Comparison of ENCODE assay signal across 23 mouse cellular contexts in genomic region chr10:53437724-53438123, GRCm38 (mm10). TPM values are rescaled to one million over a fixed set of nuclear protein-coding genes. Genes with fewer than 3 reads are reported as not detected.
A peak's percentile ranks its signal among the peaks of the same experiment; 100 is the strongest.
DNase-seq lines count a peak whose midpoint lies in the region; TF ChIP-seq lines count a peak whose summit lies in the region.
"Had no signal": no experiment of that assay in that cellular context is flagged by ENCODE, and none has a peak within 500 bp of the region (broad histone marks: within the 10 kb centered on the region; RNA-seq: fewer than 3 reads in every experiment).

No protein-coding gene starts in this region.

- H3K4me1 ChIP-seq in heart, embryonic 10.5 days: peaks cover 17% of the 10 kb centered on the region
- H3K4me1 ChIP-seq in brown adipose tissue, adult 24 weeks (ENCODE audit: control insufficient read depth, insufficient read depth, insufficient read length, low read length): peaks cover 23% of the 10 kb centered on the region

- intact Hi-C loops in gastrocnemius, adult 2 months (cut with DNase I): no loop called here

- no peak for DNase-seq in gastrocnemius, adult 2 months
- DNase-seq in gastrocnemius, postnatal 4 days (ENCODE audit: low spot score in 2 of 2): no peak
- DNase-seq in heart, adult 9 months (ENCODE audit: low spot score in 2 of 2): peak; percentile 24 to 64
- no peak for DNase-seq in heart, embryonic 10.5 days (ENCODE audit: low spot score)
- peak; percentile 26 for DNase-seq in kidney, adult 9 months
- DNase-seq in kidney, adult 18-20 months: no peak
- DNase-seq: adrenal gland, adult 8-10 months; adrenal gland, postnatal 36 days; B cell, adult 2 months; cerebellum, adult 11 months; cerebellum, adult 8-10 months; cerebellum, postnatal 14 days; embryo, embryonic 11 days; gastrocnemius, postnatal 36 days; heart, postnatal 14 days had no signal

- 78% methylated on average over 4 of the region's 4 CpGs for WGBS in heart, embryonic 10.5 days

- no peak for TF ChIP-seq CTCF in gastrocnemius, adult 2 months (IDR thresholded peaks at IDR 0.05)

- H3K4me3 ChIP-seq in gastrocnemius, adult 2 months: no peak overlapping the region
- no peak overlapping the region for H3K4me3 ChIP-seq in heart, embryonic 10.5 days
- no peak overlapping the region for H3K4me3 ChIP-seq in brown adipose tissue, adult 24 weeks (ENCODE audit: insufficient read depth, low read depth, low read length)
- H3K4me3 ChIP-seq: embryonic facial prominence, embryonic 15.5 days; erythroblast, embryonic 14.5 days; forebrain, embryonic 10.5 days; heart, embryonic 13.5 days; hindbrain, embryonic 13.5 days had no signal

- H3K27me3 ChIP-seq in heart, embryonic 10.5 days (ENCODE audit: insufficient read depth, poor library complexity, severe bottlenecking): no peaks in the 10 kb centered on the region
- H3K27me3 ChIP-seq: embryonic facial prominence, embryonic 15.5 days; heart, embryonic 13.5 days; hindbrain, embryonic 13.5 days had no signal

- peak overlapping the region; percentile 56 for H3K27ac ChIP-seq in gastrocnemius, adult 2 months
- H3K27ac ChIP-seq in heart, embryonic 10.5 days: no peak overlapping the region
- H3K27ac ChIP-seq in brown adipose tissue, adult 24 weeks (replicated peaks; ENCODE audit: low read depth, low read length): peak overlapping the region; percentile 85
- H3K27ac ChIP-seq: embryonic facial prominence, embryonic 15.5 days; forebrain, embryonic 10.5 days; heart, embryonic 13.5 days; hindbrain, embryonic 13.5 days; hindbrain, postnatal 0 days had no signal

- no peaks in the 10 kb centered on the region for H3K9me3 ChIP-seq in heart, embryonic 10.5 days
- H3K9me3 ChIP-seq: embryonic facial prominence, embryonic 15.5 days; forebrain, embryonic 10.5 days; G1E; heart, embryonic 13.5 days; hindbrain, embryonic 13.5 days had no signal

- no peaks in the 10 kb centered on the region for H3K36me3 ChIP-seq in heart, embryonic 10.5 days
- H3K36me3 ChIP-seq: embryonic facial prominence, embryonic 15.5 days; forebrain, embryonic 10.5 days; G1E; heart, embryonic 13.5 days; hindbrain, embryonic 13.5 days had no signal

RNA-seq across cellular contexts. Expression of gene Cep85l, which starts 58.0 kb away (rescaled TPM):
- 10 to 100 TPM; 45.6 to 62.4 TPM for total RNA-seq in gastrocnemius, adult 2 months (2021)
- total RNA-seq in gastrocnemius, postnatal 4 days (2021): 10 to 100 TPM; 35.9 to 43.5 TPM
- polyA plus RNA-seq in heart, embryonic 10.5 days (2016; fragmentation: Nextera tagmentation; extraction: Ambion mirVana): 3.1 and 4.4 TPM in 2 replicates
- 5.7 and 7.8 TPM in 2 replicates for polyA plus RNA-seq in brown adipose tissue, adult 24 weeks (2012; ENCODE audit: insufficient read depth, insufficient read length, missing spikeins)
- polyA plus RNA-seq: G1E had no signal

Comparison
In these comparisons a context has a peak if more than half of its experiments do, and no peak if none do; other contexts are left out.
1. DNase-seq: peak in heart, adult 9 months (2 of 2) and kidney, adult 9 months (single experiment); none in gastrocnemius, adult 2 months (single experiment), gastrocnemius, postnatal 4 days (0 of 2), heart, embryonic 10.5 days (single experiment) and kidney, adult 18-20 months (single experiment).